Mouse (Mus musculus): Measurements from ENCODE around the gene Gm49661. TPM values are rescaled to one million over a fixed set of nuclear protein-coding genes. Genes with fewer than 3 reads are reported as not detected.

Gm49661 gene
- polyA plus RNA-seq, 1 experiment: 477 TPM

DNA sequence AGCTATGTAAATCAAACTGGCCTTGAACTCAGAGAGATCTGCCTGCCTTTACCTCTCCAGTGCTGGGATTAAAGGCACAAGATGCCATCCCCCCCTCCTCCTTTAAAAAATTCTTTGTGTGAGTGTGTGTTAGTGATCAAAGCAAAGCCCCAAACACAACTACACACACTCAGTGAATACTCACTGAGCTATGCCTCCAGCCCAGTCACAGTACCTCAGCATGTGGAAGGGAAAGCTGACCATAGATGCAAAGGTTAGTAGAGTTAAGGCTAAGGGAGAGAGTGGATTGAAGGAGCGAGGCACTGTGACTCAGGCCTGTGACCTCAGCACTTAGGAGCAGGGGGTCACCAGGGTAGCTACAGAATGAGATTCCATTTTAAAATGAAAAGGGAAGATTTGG lies 3.8 kb upstream of the Gm49661 start:
- Histone ChIP-seq H3K27me3 (ENCODE audit: control insufficient read depth, insufficient read depth, low read length) (no peaks in the 10 kb centered on the region), H3K4me1 (ENCODE audit: control insufficient read depth, insufficient read depth, low read length) (peaks cover 43% of the 10 kb centered on the region), H3K27ac (ENCODE audit: control insufficient read depth, insufficient read depth, low read depth, low read length) (no peak overlapping the region), H3K4me3 (ENCODE audit: control insufficient read depth, low read depth, low read length) (no peak overlapping the region), H3K36me3 (ENCODE audit: control insufficient read depth, insufficient read depth, low read length) (no peaks in the 10 kb centered on the region)
- no peak for TF ChIP-seq POLR2A (IDR thresholded peaks at IDR 0.05; ENCODE audit: control insufficient read depth, low read depth, low read length)
- TF ChIP-seq CTCF (IDR thresholded peaks at IDR 0.05; ENCODE audit: control insufficient read depth, insufficient read depth, insufficient replicate concordance, low read depth, low read length): no peak

DNA sequence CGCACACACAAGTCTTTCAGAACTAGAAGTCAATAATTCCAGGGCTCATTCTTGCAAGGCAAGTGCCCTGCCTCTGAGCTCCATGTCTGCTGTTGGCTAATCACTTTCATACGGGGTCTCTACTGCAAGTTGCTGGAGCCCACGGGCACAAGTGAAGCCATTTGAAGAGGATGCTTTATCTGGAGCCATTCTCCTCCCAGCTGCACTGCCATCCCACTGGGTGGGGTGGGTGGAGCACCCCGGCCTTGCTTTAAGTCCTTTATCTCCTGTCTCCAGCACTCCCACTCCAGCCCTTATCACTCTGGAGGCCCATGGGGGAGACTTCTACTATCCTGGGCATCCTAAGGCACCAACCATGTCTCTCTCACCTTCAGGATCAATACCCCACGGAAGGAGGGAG lies 1.7 kb upstream of the Gm49661 start:
- no peak overlapping the region for H3K4me3 ChIP-seq (ENCODE audit: control insufficient read depth, low read depth, low read length)
- peaks cover 34% of the 10 kb centered on the region for H3K4me1 ChIP-seq (ENCODE audit: control insufficient read depth, insufficient read depth, low read length)
- no peaks in the 10 kb centered on the region for H3K27me3 ChIP-seq (ENCODE audit: control insufficient read depth, insufficient read depth, low read length)
- no peaks in the 10 kb centered on the region for H3K36me3 ChIP-seq (ENCODE audit: control insufficient read depth, insufficient read depth, low read length)
- no peak overlapping the region for H3K27ac ChIP-seq (ENCODE audit: control insufficient read depth, insufficient read depth, low read depth, low read length)
- TF ChIP-seq CTCF (IDR thresholded peaks at IDR 0.05; ENCODE audit: control insufficient read depth, insufficient read depth, insufficient replicate concordance, low read depth, low read length) (no peak), POLR2A (IDR thresholded peaks at IDR 0.05; ENCODE audit: control insufficient read depth, low read depth, low read length) (no peak)

DNA sequence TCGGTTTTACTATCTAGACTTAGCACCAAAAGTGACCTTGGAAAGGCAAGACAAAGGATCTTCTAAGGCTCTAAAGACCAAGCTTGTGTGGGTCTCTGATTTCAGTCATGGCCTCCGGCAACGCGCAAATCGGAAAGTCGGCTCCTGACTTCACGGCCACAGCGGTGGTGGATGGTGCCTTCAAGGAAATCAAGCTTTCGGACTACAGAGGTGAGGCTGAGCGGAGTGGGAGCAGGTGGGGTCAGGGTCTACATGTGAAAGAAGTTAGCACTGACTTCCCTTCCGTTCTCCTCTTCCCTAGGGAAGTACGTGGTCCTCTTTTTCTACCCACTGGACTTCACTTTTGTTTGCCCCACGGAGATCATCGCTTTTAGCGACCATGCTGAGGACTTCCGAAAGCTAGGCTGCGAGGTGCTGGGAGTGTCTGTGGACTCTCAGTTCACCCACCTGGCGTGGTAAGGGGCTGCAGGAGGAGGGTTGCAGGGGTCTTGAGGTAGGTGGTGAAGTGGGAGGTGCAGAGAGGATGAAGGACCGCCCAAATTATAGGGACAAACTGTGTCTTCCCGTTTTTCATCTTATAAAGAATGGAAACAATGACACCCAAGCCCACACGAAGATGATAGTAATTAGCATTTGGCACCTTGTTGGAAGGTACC lies 1.0 kb upstream of the Gm49661 start:
- peaks cover 35% of the 10 kb centered on the region for H3K4me1 ChIP-seq (ENCODE audit: control insufficient read depth, insufficient read depth, low read length)
- peak overlapping the region; percentile 95 for H3K4me3 ChIP-seq (ENCODE audit: control insufficient read depth, low read depth, low read length)
- TF ChIP-seq CTCF (IDR thresholded peaks at IDR 0.05; ENCODE audit: control insufficient read depth, insufficient read depth, insufficient replicate concordance, low read depth, low read length) (no peak), POLR2A (IDR thresholded peaks at IDR 0.05; ENCODE audit: control insufficient read depth, low read depth, low read length) (no peak)
- H3K27me3 ChIP-seq (ENCODE audit: control insufficient read depth, insufficient read depth, low read length): no peaks in the 10 kb centered on the region
- peak overlapping the region; percentile 87 for H3K27ac ChIP-seq (ENCODE audit: control insufficient read depth, insufficient read depth, low read depth, low read length)
- no peaks in the 10 kb centered on the region for H3K36me3 ChIP-seq (ENCODE audit: control insufficient read depth, insufficient read depth, low read length)

DNA sequence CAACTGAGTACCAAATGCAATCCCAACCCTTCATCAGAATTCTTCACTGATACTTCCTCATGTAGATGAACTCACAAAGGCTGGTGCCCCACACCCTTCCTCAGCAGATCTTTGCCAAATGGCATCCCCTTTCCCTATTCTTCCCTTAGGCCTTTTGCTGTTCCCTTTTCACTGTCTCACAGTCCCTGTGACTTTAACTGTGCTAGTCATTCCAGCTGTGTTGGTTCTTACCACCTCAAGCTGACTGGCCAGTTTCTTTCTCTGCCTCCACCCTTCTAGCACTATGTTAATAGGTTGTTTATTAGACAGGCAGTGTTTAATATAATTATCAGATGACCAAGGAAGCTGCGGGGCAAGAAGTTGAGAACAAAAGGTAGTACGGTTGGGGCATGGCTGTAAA lies 583 bp downstream of the Gm49661 start:
- no peaks in the 10 kb centered on the region for H3K36me3 ChIP-seq (ENCODE audit: control insufficient read depth, insufficient read depth, low read length)
- H3K4me3 ChIP-seq (ENCODE audit: control insufficient read depth, low read depth, low read length): peak overlapping the region; percentile 95
- H3K27me3 ChIP-seq (ENCODE audit: control insufficient read depth, insufficient read depth, low read length): no peaks in the 10 kb centered on the region
- TF ChIP-seq CTCF (IDR thresholded peaks at IDR 0.05; ENCODE audit: control insufficient read depth, insufficient read depth, insufficient replicate concordance, low read depth, low read length) (no peak), POLR2A (IDR thresholded peaks at IDR 0.05; ENCODE audit: control insufficient read depth, low read depth, low read length) (no peak)
- peaks cover 38% of the 10 kb centered on the region for H3K4me1 ChIP-seq (ENCODE audit: control insufficient read depth, insufficient read depth, low read length)
- peak overlapping the region; percentile 95 for H3K27ac ChIP-seq (ENCODE audit: control insufficient read depth, insufficient read depth, low read depth, low read length)

DNA sequence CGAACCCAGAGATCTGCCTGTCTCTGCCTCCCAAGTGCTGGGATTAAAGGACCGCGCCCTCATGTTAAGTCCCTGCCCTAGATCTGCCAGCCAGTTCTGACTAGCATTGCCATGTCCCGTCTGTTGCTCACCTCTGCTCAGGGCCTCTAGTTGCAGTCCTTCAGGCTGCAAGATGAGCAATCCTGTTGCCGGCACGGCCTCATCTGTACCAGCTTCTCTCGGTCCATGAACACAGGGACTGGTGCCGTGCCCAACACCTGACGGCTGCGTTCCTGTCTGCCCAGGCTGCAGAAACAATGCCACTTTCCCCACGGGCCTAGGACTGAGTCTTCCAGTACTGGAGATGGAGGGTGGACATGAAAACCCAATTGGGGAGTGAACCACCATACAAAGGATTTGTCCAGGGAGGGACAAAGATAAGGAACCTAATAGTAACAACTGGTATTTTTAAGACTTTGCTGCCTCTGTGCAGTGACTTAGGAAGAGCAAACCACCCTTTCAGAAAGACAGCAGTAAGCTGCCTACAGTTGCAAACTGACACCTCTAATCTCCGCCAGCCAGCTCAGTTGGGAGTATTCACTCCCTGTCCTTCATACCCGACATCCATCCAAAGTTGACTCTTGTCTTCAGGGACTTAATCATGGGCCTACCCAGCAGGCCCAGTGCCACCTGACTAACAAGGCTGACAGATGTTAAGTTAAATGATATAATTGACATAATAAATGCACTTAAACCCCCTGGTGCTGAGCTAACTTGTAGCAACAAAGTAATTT lies 1.5 kb downstream of the Gm49661 start:
- no peaks in the 10 kb centered on the region for H3K36me3 ChIP-seq (ENCODE audit: control insufficient read depth, insufficient read depth, low read length)
- H3K27ac ChIP-seq (ENCODE audit: control insufficient read depth, insufficient read depth, low read depth, low read length): peak overlapping the region; percentile 29
- H3K4me1 ChIP-seq (ENCODE audit: control insufficient read depth, insufficient read depth, low read length): peaks cover 38% of the 10 kb centered on the region
- no peak for TF ChIP-seq POLR2A (IDR thresholded peaks at IDR 0.05; ENCODE audit: control insufficient read depth, low read depth, low read length)
- TF ChIP-seq CTCF (IDR thresholded peaks at IDR 0.05; ENCODE audit: control insufficient read depth, insufficient read depth, insufficient replicate concordance, low read depth, low read length): no peak
- H3K4me3 ChIP-seq (ENCODE audit: control insufficient read depth, low read depth, low read length): peak overlapping the region; percentile 35
- H3K27me3 ChIP-seq (ENCODE audit: control insufficient read depth, insufficient read depth, low read length): no peaks in the 10 kb centered on the region

DNA sequence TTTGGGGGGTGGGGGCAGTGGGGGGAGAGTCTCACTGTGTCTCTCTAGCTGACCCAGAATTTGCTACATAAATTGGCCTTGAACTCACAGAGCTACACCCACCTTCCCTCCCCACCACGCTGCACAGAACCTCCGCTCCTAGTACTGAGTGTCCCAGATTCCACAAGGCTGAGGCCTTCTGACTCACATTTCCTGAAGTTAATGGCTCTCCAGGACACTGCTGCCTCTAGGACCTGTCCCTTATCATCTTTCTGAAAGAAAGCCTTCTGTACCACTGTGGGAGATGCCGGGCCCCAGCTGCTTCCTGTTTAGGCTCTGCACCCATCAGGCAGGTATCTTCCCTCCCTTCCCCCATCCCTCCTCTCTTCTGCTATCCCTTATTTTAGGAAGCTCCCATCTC lies 2.6 kb downstream of the Gm49661 start:
- Histone ChIP-seq H3K4me1 (ENCODE audit: control insufficient read depth, insufficient read depth, low read length) (peaks cover 38% of the 10 kb centered on the region), H3K36me3 (ENCODE audit: control insufficient read depth, insufficient read depth, low read length) (peaks cover 2% of the 10 kb centered on the region; the same call in 1 of the 2 replicates), H3K27ac (ENCODE audit: control insufficient read depth, insufficient read depth, low read depth, low read length) (peak overlapping the region; percentile 79), H3K27me3 (ENCODE audit: control insufficient read depth, insufficient read depth, low read length) (no peaks in the 10 kb centered on the region), H3K4me3 (ENCODE audit: control insufficient read depth, low read depth, low read length) (peak overlapping the region; percentile 92)
- TF ChIP-seq POLR2A (IDR thresholded peaks at IDR 0.05; ENCODE audit: control insufficient read depth, low read depth, low read length) (no peak), CTCF (IDR thresholded peaks at IDR 0.05; ENCODE audit: control insufficient read depth, insufficient read depth, insufficient replicate concordance, low read depth, low read length) (no peak)

DNA sequence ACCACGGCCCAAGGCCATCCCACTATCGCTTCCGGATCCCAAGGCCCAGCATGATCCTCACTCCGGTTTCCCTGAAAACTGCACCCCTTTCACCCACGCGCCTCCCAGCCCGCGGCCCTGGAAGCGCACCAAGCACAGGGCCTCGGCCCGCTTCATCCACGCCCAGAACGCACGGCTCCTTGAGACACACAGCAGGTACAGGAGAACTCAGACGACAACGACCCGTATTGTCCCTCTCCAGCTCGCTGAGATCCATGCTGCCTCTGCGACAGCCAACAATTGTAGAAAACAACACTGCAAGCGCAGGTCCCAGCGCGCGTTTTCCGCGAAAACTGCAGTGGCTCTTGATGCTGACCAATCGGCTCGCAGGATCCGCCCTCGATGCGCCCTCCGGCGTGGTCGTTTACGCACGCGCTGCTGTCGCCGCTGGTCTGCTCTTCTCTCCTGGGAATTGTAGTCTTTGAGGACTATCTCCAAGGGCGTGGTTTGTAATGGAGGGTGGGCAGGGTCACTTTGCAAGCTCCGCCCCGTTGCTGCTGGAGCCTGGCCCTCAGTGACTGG lies 3.4 kb downstream of the Gm49661 start:
- Histone ChIP-seq H3K4me3 (ENCODE audit: control insufficient read depth, low read depth, low read length) (peak overlapping the region; percentile 92), H3K27me3 (ENCODE audit: control insufficient read depth, insufficient read depth, low read length) (no peaks in the 10 kb centered on the region), H3K36me3 (ENCODE audit: control insufficient read depth, insufficient read depth, low read length) (peaks cover 2% of the 10 kb centered on the region; the same call in 1 of the 2 replicates), H3K4me1 (ENCODE audit: control insufficient read depth, insufficient read depth, low read length) (peaks cover 38% of the 10 kb centered on the region), H3K27ac (ENCODE audit: control insufficient read depth, insufficient read depth, low read depth, low read length) (peak overlapping the region; percentile 32)
- TF ChIP-seq POLR2A (IDR thresholded peaks at IDR 0.05; ENCODE audit: control insufficient read depth, low read depth, low read length): peak; percentile 65
- no peak for TF ChIP-seq CTCF (IDR thresholded peaks at IDR 0.05; ENCODE audit: control insufficient read depth, insufficient read depth, insufficient replicate concordance, low read depth, low read length)
